Mouse (Mus musculus): Measurements from ENCODE around the gene Adgrb2. TPM values are rescaled to one million over a fixed set of nuclear protein-coding genes. Genes with fewer than 3 reads are reported as not detected.

Gene Adgrb2
- polyA plus RNA-seq, 1 experiment: 1.7 TPM

DNA sequence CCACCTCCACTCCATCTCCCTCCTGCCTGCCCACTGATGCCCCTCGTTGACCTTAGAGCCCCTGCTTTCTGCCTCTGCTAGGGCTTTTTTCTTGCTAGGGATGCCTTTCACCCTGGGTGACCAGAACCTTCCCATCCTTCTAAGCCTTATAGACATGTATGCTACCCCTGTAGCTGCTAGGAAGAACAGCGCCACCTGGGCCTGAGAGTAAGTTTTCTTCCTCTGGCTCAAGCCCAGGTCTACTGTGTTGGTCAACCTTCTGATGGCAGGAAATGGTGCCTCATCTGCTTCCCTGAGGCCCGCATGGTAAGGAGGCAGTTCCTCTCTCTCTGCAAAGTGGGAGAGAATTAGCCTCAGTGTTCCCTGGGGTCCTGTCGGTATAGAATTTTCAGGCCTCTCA, 11.3 kb downstream of the Adgrb2 start:
- Histone ChIP-seq H3K27ac (ENCODE audit: insufficient read depth, low read depth, low read length) (no peak overlapping the region), H3K4me3 (ENCODE audit: low read depth, low read length) (no peak overlapping the region), H3K4me1 (ENCODE audit: control insufficient read depth, insufficient read depth, insufficient read length, low read length) (no peaks in the 10 kb centered on the region), H3K27me3 (ENCODE audit: control insufficient read depth, insufficient read depth, low read length) (no peaks in the 10 kb centered on the region; the same call in 1 of the 2 replicates), H3K36me3 (ENCODE audit: control insufficient read depth, insufficient read depth, low read length) (no peaks in the 10 kb centered on the region)
- WGBS: 70% methylated on average over 4 of the region's 4 CpGs
- TF ChIP-seq POLR2A (IDR thresholded peaks at IDR 0.05; ENCODE audit: low read depth, low read length): no peak

DNA sequence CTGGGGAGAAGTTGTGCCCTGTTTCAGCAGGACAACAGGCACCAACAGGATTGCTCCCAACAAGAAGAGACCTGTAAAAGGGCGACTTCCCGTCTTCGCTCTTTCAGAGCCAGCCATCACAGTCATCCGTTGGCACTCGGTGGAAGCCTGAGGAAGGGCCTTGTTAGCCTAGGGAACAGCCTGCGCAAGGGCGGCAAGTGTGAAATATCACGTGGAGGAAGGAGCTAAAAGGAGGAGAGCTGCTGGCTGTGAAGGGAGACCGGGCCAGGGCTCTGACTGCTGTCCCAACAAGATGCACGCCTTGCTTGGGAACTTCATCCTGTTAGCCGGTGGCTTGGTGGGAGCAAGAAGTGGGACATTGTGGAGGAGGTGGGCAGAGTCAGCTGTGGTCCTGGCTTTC, 13.5 kb downstream of the Adgrb2 start:
- Histone ChIP-seq H3K27me3 (ENCODE audit: control insufficient read depth, insufficient read depth, low read length) (no peaks in the 10 kb centered on the region; the same call in 1 of the 2 replicates), H3K36me3 (ENCODE audit: control insufficient read depth, insufficient read depth, low read length) (no peaks in the 10 kb centered on the region), H3K4me3 (ENCODE audit: low read depth, low read length) (no peak overlapping the region), H3K4me1 (ENCODE audit: control insufficient read depth, insufficient read depth, insufficient read length, low read length) (no peaks in the 10 kb centered on the region), H3K27ac (ENCODE audit: insufficient read depth, low read depth, low read length) (no peak overlapping the region)
- no peak for TF ChIP-seq POLR2A (IDR thresholded peaks at IDR 0.05; ENCODE audit: low read depth, low read length)
- TF ChIP-seq CTCF (IDR thresholded peaks at IDR 0.05; ENCODE audit: extremely low read depth, insufficient read length, insufficient replicate concordance, low read depth, low read length): no peak
- WGBS: 61% methylated on average over 11 of the region's 11 CpGs

DNA sequence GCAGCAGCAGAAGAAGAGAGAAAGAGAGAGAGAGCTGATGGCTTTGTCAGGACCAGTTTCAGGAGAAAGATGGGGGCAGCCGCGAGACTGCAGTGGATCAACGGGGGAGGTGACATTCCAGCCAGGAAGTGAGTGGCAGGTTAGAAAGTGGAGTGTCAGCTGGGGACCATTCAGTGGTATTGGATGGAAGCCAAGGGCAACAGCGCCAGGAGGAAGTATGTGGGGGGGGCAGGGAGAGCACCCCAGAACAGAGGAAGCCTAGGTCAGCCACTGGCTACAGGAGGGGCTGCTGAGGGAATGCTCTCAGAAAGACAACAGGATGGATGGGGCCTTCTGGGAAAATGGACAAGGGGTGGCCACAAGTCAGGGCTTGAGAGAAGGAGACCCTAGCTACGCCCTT, 17.0 kb downstream of the Adgrb2 start:
- Histone ChIP-seq H3K4me1 (ENCODE audit: control insufficient read depth, insufficient read depth, insufficient read length, low read length) (peaks cover 3% of the 10 kb centered on the region; the same call in 1 of the 2 replicates), H3K27me3 (ENCODE audit: control insufficient read depth, insufficient read depth, low read length) (peaks cover 3% of the 10 kb centered on the region), H3K4me3 (ENCODE audit: low read depth, low read length) (no peak overlapping the region), H3K36me3 (ENCODE audit: control insufficient read depth, insufficient read depth, low read length) (no peaks in the 10 kb centered on the region), H3K27ac (ENCODE audit: insufficient read depth, low read depth, low read length) (no peak overlapping the region)
- TF ChIP-seq CTCF (IDR thresholded peaks at IDR 0.05; ENCODE audit: extremely low read depth, insufficient read length, insufficient replicate concordance, low read depth, low read length) (no peak), POLR2A (IDR thresholded peaks at IDR 0.05; ENCODE audit: low read depth, low read length) (no peak)
- 24% methylated on average over 5 of the region's 5 CpGs for WGBS

DNA sequence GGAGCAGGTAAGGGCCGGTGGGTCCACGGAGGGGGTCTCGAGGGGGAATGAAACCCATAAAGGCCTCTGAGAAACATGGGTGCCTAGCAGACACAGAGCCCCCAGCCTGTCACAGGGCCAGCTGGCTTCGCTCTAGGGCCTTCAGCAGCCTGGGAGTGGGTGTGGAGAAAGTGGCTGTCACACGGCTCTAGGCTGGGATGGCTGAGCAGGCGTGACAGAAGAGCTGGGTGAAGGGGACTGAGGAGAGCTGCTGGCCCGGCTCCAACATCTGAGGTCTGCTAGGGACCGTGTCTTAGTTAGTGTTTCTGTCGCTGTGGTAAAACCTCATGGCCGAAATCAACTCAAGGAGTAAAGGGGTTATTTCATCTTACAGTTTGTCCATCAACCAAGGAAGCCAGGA, 17.5 kb downstream of the Adgrb2 start:
- TF ChIP-seq CTCF (IDR thresholded peaks at IDR 0.05; ENCODE audit: extremely low read depth, insufficient read length, insufficient replicate concordance, low read depth, low read length): no peak
- no peak for TF ChIP-seq POLR2A (IDR thresholded peaks at IDR 0.05; ENCODE audit: low read depth, low read length)
- Histone ChIP-seq H3K4me3 (ENCODE audit: low read depth, low read length) (no peak overlapping the region), H3K4me1 (ENCODE audit: control insufficient read depth, insufficient read depth, insufficient read length, low read length) (peaks cover 3% of the 10 kb centered on the region; the same call in 1 of the 2 replicates), H3K36me3 (ENCODE audit: control insufficient read depth, insufficient read depth, low read length) (no peaks in the 10 kb centered on the region), H3K27me3 (ENCODE audit: control insufficient read depth, insufficient read depth, low read length) (peaks cover 3% of the 10 kb centered on the region), H3K27ac (ENCODE audit: insufficient read depth, low read depth, low read length) (no peak overlapping the region)
- WGBS: 61% methylated on average over 10 of the region's 10 CpGs

DNA sequence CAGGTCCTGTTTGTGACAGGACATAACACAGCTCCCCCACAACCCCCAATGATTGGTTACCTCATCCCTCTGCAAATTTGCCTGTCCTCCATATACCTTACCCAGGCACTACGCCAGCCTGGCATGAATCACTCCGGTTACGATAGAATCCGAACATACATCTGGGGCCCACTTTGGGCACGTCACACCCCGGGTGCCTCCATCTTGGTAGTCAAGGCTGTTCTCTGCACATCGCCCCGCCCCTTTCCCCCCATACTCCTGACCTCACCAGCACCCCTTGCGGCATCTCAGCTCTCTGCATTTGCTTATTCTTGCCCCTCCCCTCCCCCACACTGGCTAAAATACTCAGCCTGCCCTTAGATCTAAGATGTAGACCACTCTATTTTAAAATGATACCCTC, 20.9 kb downstream of the Adgrb2 start:
- no peaks in the 10 kb centered on the region for H3K36me3 ChIP-seq (ENCODE audit: control insufficient read depth, insufficient read depth, low read length)
- peaks cover 3% of the 10 kb centered on the region; the same call in 1 of the 2 replicates for H3K4me1 ChIP-seq (ENCODE audit: control insufficient read depth, insufficient read depth, insufficient read length, low read length)
- TF ChIP-seq CTCF (IDR thresholded peaks at IDR 0.05; ENCODE audit: extremely low read depth, insufficient read length, insufficient replicate concordance, low read depth, low read length) (no peak), POLR2A (IDR thresholded peaks at IDR 0.05; ENCODE audit: low read depth, low read length) (no peak)
- 58% methylated on average over 9 of the region's 9 CpGs for WGBS
- H3K4me3 ChIP-seq (ENCODE audit: low read depth, low read length): no peak overlapping the region
- H3K27ac ChIP-seq (ENCODE audit: insufficient read depth, low read depth, low read length): no peak overlapping the region
- peaks cover 8% of the 10 kb centered on the region for H3K27me3 ChIP-seq (ENCODE audit: control insufficient read depth, insufficient read depth, low read length)

DNA sequence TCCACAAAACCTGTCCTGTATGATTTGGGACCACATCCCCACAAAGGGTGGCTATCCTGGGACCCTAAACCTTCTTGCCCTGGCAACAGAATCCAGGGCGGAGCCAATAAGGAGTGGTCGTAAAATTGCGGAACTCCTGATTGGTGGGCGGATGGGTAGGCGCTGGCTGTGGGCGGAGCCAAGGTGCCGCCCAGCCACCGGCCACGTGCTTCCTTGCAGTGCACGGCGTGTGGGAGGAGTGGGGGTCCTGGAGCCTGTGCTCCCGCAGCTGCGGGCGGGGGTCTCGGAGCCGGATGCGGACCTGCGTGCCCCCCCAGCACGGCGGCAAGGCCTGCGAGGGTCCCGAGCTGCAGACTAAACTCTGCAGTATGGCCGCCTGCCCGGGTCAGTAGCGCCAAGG, 21.9 kb downstream of the Adgrb2 start:
- no peak overlapping the region for H3K27ac ChIP-seq (ENCODE audit: insufficient read depth, low read depth, low read length)
- H3K4me1 ChIP-seq (ENCODE audit: control insufficient read depth, insufficient read depth, insufficient read length, low read length): peaks cover 3% of the 10 kb centered on the region; the same call in 1 of the 2 replicates
- no peak overlapping the region for H3K4me3 ChIP-seq (ENCODE audit: low read depth, low read length)
- TF ChIP-seq CTCF (IDR thresholded peaks at IDR 0.05; ENCODE audit: extremely low read depth, insufficient read length, insufficient replicate concordance, low read depth, low read length) (no peak), POLR2A (IDR thresholded peaks at IDR 0.05; ENCODE audit: low read depth, low read length) (no peak)
- 12% methylated on average over 25 of the region's 25 CpGs for WGBS
- H3K36me3 ChIP-seq (ENCODE audit: control insufficient read depth, insufficient read depth, low read length): no peaks in the 10 kb centered on the region
- H3K27me3 ChIP-seq (ENCODE audit: control insufficient read depth, insufficient read depth, low read length): peaks cover 8% of the 10 kb centered on the region

DNA sequence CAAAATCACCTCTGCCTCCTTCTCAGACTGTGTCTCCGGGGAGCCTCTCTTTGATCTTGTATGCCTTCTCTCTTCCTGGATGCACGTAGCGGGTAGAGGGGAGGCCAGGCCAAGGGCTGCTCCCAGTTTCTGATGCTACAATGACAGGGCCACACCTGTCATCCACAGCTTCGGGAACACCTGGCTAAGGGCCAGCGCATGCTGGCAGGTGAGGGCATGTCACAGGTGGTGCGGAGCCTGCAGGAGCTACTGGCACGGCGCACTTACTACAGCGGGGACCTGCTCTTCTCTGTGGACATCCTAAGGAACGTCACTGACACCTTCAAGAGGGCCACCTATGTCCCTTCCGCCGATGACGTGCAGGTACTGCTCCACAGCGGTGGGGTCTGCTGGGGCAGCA, 24.4 kb downstream of the Adgrb2 start:
- 38% methylated on average over 14 of the region's 14 CpGs for WGBS
- H3K27ac ChIP-seq (ENCODE audit: insufficient read depth, low read depth, low read length): no peak overlapping the region
- H3K36me3 ChIP-seq (ENCODE audit: control insufficient read depth, insufficient read depth, low read length): no peaks in the 10 kb centered on the region
- TF ChIP-seq CTCF (IDR thresholded peaks at IDR 0.05; ENCODE audit: extremely low read depth, insufficient read length, insufficient replicate concordance, low read depth, low read length) (no peak), POLR2A (IDR thresholded peaks at IDR 0.05; ENCODE audit: low read depth, low read length) (no peak)
- peaks cover 3% of the 10 kb centered on the region; the same call in 1 of the 2 replicates for H3K4me1 ChIP-seq (ENCODE audit: control insufficient read depth, insufficient read depth, insufficient read length, low read length)
- no peak overlapping the region for H3K4me3 ChIP-seq (ENCODE audit: low read depth, low read length)
- H3K27me3 ChIP-seq (ENCODE audit: control insufficient read depth, insufficient read depth, low read length): peaks cover 8% of the 10 kb centered on the region

DNA sequence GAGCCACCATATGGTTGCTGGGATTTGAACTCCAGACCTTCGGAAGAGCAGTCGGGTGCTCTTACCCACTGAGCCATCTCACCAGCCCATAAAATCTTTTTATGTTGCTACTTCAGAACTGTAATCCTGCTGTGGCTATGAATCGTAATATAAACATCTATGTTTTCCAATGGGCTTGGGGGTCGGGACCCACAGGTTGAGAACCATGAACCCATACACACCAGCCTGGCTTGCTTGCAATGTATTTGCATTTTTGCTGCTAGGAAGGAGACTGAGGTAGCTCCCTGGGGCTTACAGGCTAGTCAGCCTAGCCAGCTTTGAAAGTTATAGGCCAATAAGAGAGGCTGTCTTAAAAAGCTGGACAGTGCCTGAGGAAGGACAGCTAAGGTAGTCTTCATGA, 26.1 kb downstream of the Adgrb2 start:
- 88% methylated on average over 4 of the region's 4 CpGs for WGBS
- no peak for TF ChIP-seq CTCF (IDR thresholded peaks at IDR 0.05; ENCODE audit: extremely low read depth, insufficient read length, insufficient replicate concordance, low read depth, low read length)
- no peak for TF ChIP-seq POLR2A (IDR thresholded peaks at IDR 0.05; ENCODE audit: low read depth, low read length)
- H3K4me3 ChIP-seq (ENCODE audit: low read depth, low read length): no peak overlapping the region
- peaks cover 6% of the 10 kb centered on the region for H3K27me3 ChIP-seq (ENCODE audit: control insufficient read depth, insufficient read depth, low read length)
- no peaks in the 10 kb centered on the region for H3K36me3 ChIP-seq (ENCODE audit: control insufficient read depth, insufficient read depth, low read length)
- H3K27ac ChIP-seq (ENCODE audit: insufficient read depth, low read depth, low read length): no peak overlapping the region
- H3K4me1 ChIP-seq (ENCODE audit: control insufficient read depth, insufficient read depth, insufficient read length, low read length): peaks cover 3% of the 10 kb centered on the region; the same call in 1 of the 2 replicates

All from small intestine, adult 2 months (tissue).